26 mouse cellular contexts compared by ENCODE assay signal in the genomic region with DNA sequence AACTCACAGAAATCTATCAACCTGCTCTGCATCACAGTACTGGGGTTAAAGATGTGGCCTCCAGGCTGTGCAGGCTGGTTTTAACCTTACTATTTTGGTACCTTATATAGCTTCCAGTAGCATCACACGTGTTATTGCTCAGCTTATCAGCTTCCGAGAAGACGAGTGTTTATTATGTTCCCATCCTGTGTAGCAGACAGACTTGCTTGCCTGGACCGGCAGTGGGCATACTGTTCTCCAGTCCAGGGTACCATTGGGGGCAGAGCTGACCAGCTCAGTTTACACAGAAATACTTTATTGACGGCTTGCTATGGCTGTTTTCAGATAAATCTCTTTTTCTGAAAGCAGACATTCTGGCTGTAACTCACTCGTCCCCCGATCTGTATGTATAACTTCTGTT. TPM values are rescaled to one million over a fixed set of nuclear protein-coding genes. Genes with fewer than 3 reads are reported as not detected.
DNase-seq lines count a peak whose midpoint lies in the region; ATAC-seq and TF ChIP-seq lines count a peak whose summit lies in the region.
"Had no signal": no experiment of that assay in that cellular context is flagged by ENCODE, and none has a peak within 500 bp of the region (broad histone marks: within the 10 kb centered on the region; RNA-seq: fewer than 3 reads in every experiment).

No protein-coding gene starts in this region.

- no peaks in the 10 kb centered on the region for H3K27me3 ChIP-seq in lung, postnatal 0 days (replicated peaks; ENCODE audit: insufficient read depth, low read length)
- no peaks in the 10 kb centered on the region for H3K27me3 ChIP-seq in thymus, adult 2 months (ENCODE audit: control insufficient read depth, insufficient read depth, low read length)
- H3K27me3 ChIP-seq: embryonic facial prominence, embryonic 13.5 days; forebrain, embryonic 12.5 days; forebrain, embryonic 15.5 days; hindbrain, embryonic 13.5 days had no signal

- peak; percentile 65 for ATAC-seq in lung, postnatal 0 days
- ATAC-seq: activated CD4-positive, CD25-positive, alpha-beta regulatory T cell, adult 4 months; forebrain, embryonic 15.5 days had no signal

- peak; percentile 68 for DNase-seq in heart, adult 11 months
- DNase-seq in heart, postnatal 4 days = no peak
- DNase-seq in layer of hippocampus, adult 2 months (ENCODE audit: low spot score in 2 of 2) = no peak
- no peak for DNase-seq in layer of hippocampus, postnatal 36 days
- DNase-seq in lung, postnatal 0 days (ENCODE audit: low spot score) = no peak
- DNase-seq in lung, postnatal 14 days = no peak
- peak; percentile 6 for DNase-seq in neural tube, embryonic 10.5 days (ENCODE audit: extremely low spot score, low spot score)
- DNase-seq in thymus, adult 2 months = no peak
- DNase-seq: adrenal gland, adult 8-10 months; adrenal gland, postnatal 25 days; cerebellum, adult 11-12 months; cerebellum, adult 8-10 months; cerebellum, postnatal 10 days; cerebellum, postnatal 36 days; embryo, embryonic 11 days; gastrocnemius, postnatal 10 days; gastrocnemius, postnatal 36 days had no signal

- no peak overlapping the region for H3K4me2 ChIP-seq in lung, postnatal 0 days (replicated peaks; ENCODE audit: low read depth, low read length)
- H3K4me2 ChIP-seq: embryonic facial prominence, embryonic 13.5 days; forebrain, embryonic 12.5 days; forebrain, embryonic 15.5 days; heart, embryonic 11.5 days; hindbrain, embryonic 13.5 days had no signal

- no peaks in the 10 kb centered on the region for H3K9me3 ChIP-seq in lung, postnatal 0 days (ENCODE audit: low read length)
- H3K9me3 ChIP-seq: embryonic facial prominence, embryonic 10.5 days; embryonic facial prominence, embryonic 13.5 days; forebrain, embryonic 12.5 days; forebrain, embryonic 15.5 days; hindbrain, embryonic 10.5 days; hindbrain, embryonic 13.5 days had no signal

- no peak for TF ChIP-seq CTCF in layer of hippocampus, adult 2 months (conservative IDR thresholded peaks at IDR 0.05)
- TF ChIP-seq CTCF in lung, postnatal 0 days (IDR thresholded peaks at IDR 0.05) = no peak
- TF ChIP-seq CTCF in thymus, adult 2 months (IDR thresholded peaks at IDR 0.05; ENCODE audit: borderline replicate concordance, control insufficient read depth, extremely low read depth, insufficient read depth, low read length, poor library complexity) = no peak

- H3K36me3 ChIP-seq in lung, postnatal 0 days (ENCODE audit: insufficient read depth, low read length) = no peaks in the 10 kb centered on the region
- H3K36me3 ChIP-seq in thymus, adult 2 months (ENCODE audit: control insufficient read depth, insufficient read depth, low read length) = no peaks in the 10 kb centered on the region
- H3K36me3 ChIP-seq: embryonic facial prominence, embryonic 10.5 days; embryonic facial prominence, embryonic 13.5 days; forebrain, embryonic 12.5 days; forebrain, embryonic 15.5 days; hindbrain, embryonic 13.5 days had no signal

- WGBS in lung, postnatal 0 days = 43% methylated on average over 7 of the region's 7 CpGs
- 95% methylated on average over 7 of the region's 7 CpGs for WGBS in thymus, adult 2 months

- H3K9ac ChIP-seq in lung, postnatal 0 days (replicated peaks; ENCODE audit: low read depth) = no peak overlapping the region
- H3K9ac ChIP-seq: embryonic facial prominence, embryonic 13.5 days; forebrain, embryonic 12.5 days; forebrain, embryonic 15.5 days; hindbrain, embryonic 13.5 days had no signal

- TF ChIP-seq POLR2A in thymus, adult 2 months (IDR thresholded peaks at IDR 0.05; ENCODE audit: control insufficient read depth, extremely low read depth, insufficient read depth, low read length, poor library complexity) = no peak

- H3K27ac ChIP-seq in layer of hippocampus, adult 2 months = peak overlapping the region; percentile 25
- H3K27ac ChIP-seq in lung, postnatal 0 days (ENCODE audit: low read length) = no peak overlapping the region
- H3K27ac ChIP-seq in thymus, adult 2 months (ENCODE audit: control insufficient read depth, insufficient read depth, low read length) = no peak overlapping the region
- H3K27ac ChIP-seq: embryonic facial prominence, embryonic 10.5 days; embryonic facial prominence, embryonic 13.5 days; forebrain, embryonic 12.5 days; forebrain, embryonic 15.5 days; hindbrain, embryonic 10.5 days; hindbrain, embryonic 13.5 days had no signal

- TF ChIP-seq EP300 in lung, postnatal 0 days (IDR thresholded peaks at IDR 0.05) = no peak

- no peak overlapping the region for H3K4me3 ChIP-seq in layer of hippocampus, adult 2 months
- no peak overlapping the region for H3K4me3 ChIP-seq in lung, postnatal 0 days (ENCODE audit: low read depth, low read length)
- H3K4me3 ChIP-seq in thymus, adult 2 months (ENCODE audit: control insufficient read depth, insufficient read depth, low read length) = no peak overlapping the region
- H3K4me3 ChIP-seq: embryonic facial prominence, embryonic 10.5 days; embryonic facial prominence, embryonic 13.5 days; erythroblast, embryonic 14.5 days; forebrain, embryonic 12.5 days; forebrain, embryonic 15.5 days; hindbrain, embryonic 10.5 days; hindbrain, embryonic 13.5 days had no signal

- H3K4me1 ChIP-seq in lung, postnatal 0 days (ENCODE audit: insufficient read depth, low read depth, low read length) = peaks cover 2% of the 10 kb centered on the region; the same call in 1 of the 2 replicates
- H3K4me1 ChIP-seq in thymus, adult 2 months (replicated peaks; ENCODE audit: control insufficient read depth, insufficient read depth, low read length) = no peaks in the 10 kb centered on the region
- H3K4me1 ChIP-seq: embryonic facial prominence, embryonic 10.5 days; forebrain, embryonic 12.5 days; hindbrain, embryonic 10.5 days had no signal

RNA-seq across cellular contexts. Expression of gene Gnaq, which starts 17.7 kb away (rescaled TPM):
- total RNA-seq in heart, postnatal 4 days (2021) = 10 to 100 TPM; 43.6 to 46.0 TPM
- total RNA-seq in layer of hippocampus, adult 2 months (2021) = 100 to 1,000 TPM; 204 to 207 TPM
- total RNA-seq in layer of hippocampus, postnatal 36 days (2021) = 100 to 1,000 TPM; 208 to 214 TPM
- polyA plus RNA-seq in lung, postnatal 0 days (2015; fragmentation: Nextera tagmentation; extraction: Ambion mirVana) = 27.6 and 30.2 TPM in 2 replicates
- polyA plus RNA-seq in thymus, adult 2 months (2012; rRNA removed) = 7.7 and 8.1 TPM in 2 replicates
- polyA plus RNA-seq: erythroblast, embryonic 14.5 days had no signal

Comparison
In these comparisons a context has a peak if more than half of its experiments do, and no peak if none do; other contexts are left out.
1. DNase-seq: peak in heart, adult 11 months (single experiment) and neural tube, embryonic 10.5 days (single experiment); none in heart, postnatal 4 days (single experiment), layer of hippocampus, adult 2 months (0 of 2), layer of hippocampus, postnatal 36 days (0 of 2), lung, postnatal 0 days (single experiment), lung, postnatal 14 days (single experiment) and thymus, adult 2 months (single experiment).
2. RNA of gene Gnaq, which starts 17.7 kb away (total RNA-seq): 208 to 214 TPM in layer of hippocampus, postnatal 36 days and 204 to 207 TPM in layer of hippocampus, adult 2 months; 43.6 to 46.0 TPM in heart, postnatal 4 days; every median in the first group is over 4 times any median in the second.